Mouse (Mus musculus) left cerebral cortex, postnatal 10 days (tissue): Measurements from ENCODE around the gene Creg1. TPM values are rescaled to one million over a fixed set of nuclear protein-coding genes. Genes with fewer than 3 reads are reported as not detected.
"Not testable (repeated sequence)": the region's sequence is repeated elsewhere in the genome, so short reads cannot be mapped to it uniquely, and the experiment has no call there.

Experiments
- DNase-seq, 2 experiments: peaks; one replicate each; pipeline ENCODE4 v3.0.0; 2021 to 2022; ENCODE audit warnings: low spot score in 2 of 2, mixed read lengths in 1 of 2; ENCODE audit errors: extremely low spot score in 1 of 2
- intact Hi-C: fragments of 180-260 bp; cut with DNase I; formaldehyde crosslinking; loops from one replicate; pipeline ENCODE4 v1.15.1; 2025
- total RNA-seq, 2 experiments: library from RNA; stranded (reverse); gene quantifications; 2 replicates each; pipeline ENCODE4 v1.2.3; 2021

The Creg1 gene
- total RNA-seq, 2 experiments from 2014 or later, result 22.4 to 23.1 TPM

GRCm38 (mm10) chr1:165738985-165739384 lies 24.6 kb upstream of the Creg1 start:
- intact Hi-C loops, result loop anchor here (2.0 kb wide), 1 partner anchor 16 kb away; no protein-coding TSS in a partner anchor
- no peak for DNase-seq

DNA sequence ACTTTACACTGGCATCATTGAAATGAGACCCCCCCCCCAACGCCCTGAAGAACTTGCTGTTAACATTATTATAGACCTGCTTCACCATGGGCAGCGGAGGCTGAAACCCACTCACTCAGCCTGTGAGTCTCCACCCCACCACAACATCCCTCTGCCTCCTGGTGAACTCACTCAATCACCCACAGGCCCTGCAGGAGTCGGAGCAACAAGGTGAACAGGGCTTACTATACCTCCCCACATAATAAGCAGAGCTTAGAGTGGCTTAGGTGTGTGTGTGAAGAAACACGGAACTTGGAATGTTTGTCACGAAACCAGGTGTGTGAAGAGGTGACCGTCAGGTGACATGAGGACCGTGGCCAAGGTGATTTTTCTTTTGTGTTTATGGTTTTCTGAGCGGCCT lies 21.6 kb upstream of the Creg1 start:
- intact Hi-C loops, result no loop called here
- no peak for DNase-seq

GRCm38 (mm10) chr1:165748053-165748452 lies 15.5 kb upstream of the Creg1 start:
- no peak for DNase-seq
- intact Hi-C loops, result no loop called here

- no peak for DNase-seq
- intact Hi-C loops, result no loop called here
Measured at GRCm38 (mm10) chr1:165751142-165751541, 12.4 kb upstream of the Creg1 start.

DNA sequence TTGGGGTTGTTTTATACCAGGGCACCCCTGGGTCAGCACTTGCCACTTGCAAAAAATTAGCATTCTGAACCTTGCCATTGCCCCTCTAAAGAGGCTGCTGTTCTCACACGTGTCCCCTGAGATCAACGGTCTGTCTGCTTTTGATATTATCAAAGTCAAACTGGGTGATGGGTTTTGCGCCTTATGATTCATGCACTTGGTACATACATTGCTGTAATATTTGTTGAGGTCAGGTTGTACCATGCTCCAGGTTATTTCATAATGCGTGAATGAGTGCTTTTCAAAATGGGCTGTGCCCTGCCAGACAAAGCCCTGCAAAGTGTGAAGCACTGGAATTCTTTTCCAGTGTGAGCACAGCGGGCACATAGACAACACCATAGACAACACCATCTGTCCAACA lies 11.7 kb upstream of the Creg1 start:
- DNase-seq, result no peak
- intact Hi-C loops, result no loop called here

- intact Hi-C loops, result loop anchor here (1.0 to 2.0 kb wide), 2 partner anchors 15 to 197 kb away; no protein-coding TSS in a partner anchor
- no peak for DNase-seq
Measured at GRCm38 (mm10) chr1:165754205-165754604, 9.3 kb upstream of the Creg1 start.

GRCm38 (mm10) chr1:165755194-165755593 lies 8.4 kb upstream of the Creg1 start:
- no peak for DNase-seq
- intact Hi-C loops, result loop anchor here (2.0 kb wide), 1 partner anchor 16 kb away; no protein-coding TSS in a partner anchor

DNA sequence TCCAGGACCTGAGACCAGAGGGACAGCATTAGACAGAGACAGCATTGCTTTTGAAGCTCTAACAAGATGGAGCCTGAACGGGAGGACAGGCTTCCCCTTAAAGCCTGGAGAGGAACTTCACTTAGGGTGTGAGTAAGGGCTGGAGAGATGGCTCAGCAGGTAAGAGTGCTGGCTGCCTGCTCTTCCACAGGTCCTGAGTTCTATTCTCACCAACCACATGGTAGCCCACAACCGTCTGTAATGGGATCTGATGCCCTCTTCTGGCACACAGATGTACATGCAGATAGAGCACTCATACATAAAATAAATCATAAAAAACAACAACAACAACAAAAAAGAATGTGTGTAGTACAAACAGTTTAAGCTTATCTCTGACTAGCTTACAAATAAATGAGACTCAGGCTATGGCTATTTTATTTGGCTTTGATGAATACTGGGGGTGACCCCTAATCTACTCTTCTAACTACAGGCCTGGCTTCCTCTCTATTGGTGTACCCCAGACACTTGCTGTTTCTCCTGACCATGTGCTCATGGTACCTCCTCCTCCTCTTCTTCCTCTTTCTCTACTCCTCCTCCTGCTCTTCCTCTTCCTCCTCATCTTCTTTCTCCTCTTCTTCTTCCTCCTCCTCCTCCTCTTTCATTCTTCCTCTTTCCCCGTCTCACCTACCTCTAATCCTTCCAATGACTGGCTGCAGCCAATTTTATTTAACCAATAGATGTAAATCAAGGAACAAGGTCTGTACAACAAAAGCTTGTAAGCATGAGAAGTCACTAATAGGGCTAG lies 1.8 kb upstream of the Creg1 start:
- no peak for DNase-seq
- intact Hi-C loops, result no loop called here

DNA sequence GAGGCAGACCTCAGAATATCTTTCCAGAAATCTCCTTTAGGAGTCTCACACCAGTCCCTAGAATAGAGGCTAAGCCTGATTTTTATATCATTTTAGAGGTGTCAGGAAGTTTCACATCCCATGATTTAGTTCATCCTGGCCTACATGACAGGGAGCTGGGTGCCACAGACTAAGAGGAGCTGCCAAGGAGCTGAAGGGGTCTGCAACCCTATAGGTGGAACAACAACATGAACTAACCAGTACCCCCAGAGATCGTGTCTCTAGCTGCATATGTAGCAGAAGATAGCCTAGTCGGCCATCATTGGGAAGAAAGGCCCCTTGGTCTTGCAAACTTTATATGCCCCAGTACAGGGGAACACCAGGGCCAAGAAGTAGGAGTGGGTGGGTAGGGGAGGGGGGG lies 1.0 kb upstream of the Creg1 start:
- intact Hi-C loops, DNase-seq: not testable (repeated sequence)

- intact Hi-C loops, result no loop called here
- no peak for DNase-seq
Measured at GRCm38 (mm10) chr1:165762914-165763634, 472 bp upstream of the Creg1 start.

DNA sequence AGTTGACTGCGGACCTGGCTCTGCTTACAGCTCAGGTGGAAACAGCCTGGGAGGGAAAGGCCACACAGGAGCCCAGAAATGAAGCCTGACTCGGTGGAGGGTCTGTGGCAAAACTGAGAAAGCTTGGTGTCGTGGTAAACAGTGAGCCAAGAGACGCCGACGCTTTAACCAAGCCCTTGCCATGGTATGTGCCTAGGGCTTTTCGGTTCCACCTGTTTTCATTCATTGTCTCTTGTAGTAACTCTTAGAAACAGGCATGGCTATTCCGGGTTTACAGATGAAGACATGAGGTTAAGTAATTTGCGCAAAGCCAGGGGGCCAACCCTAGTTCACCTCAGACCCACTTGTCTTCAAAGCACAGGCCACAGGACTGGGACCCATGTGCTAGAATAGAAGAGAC lies 1.0 kb downstream of the Creg1 start:
- no peak for DNase-seq
- intact Hi-C loops, result no loop called here

DNA sequence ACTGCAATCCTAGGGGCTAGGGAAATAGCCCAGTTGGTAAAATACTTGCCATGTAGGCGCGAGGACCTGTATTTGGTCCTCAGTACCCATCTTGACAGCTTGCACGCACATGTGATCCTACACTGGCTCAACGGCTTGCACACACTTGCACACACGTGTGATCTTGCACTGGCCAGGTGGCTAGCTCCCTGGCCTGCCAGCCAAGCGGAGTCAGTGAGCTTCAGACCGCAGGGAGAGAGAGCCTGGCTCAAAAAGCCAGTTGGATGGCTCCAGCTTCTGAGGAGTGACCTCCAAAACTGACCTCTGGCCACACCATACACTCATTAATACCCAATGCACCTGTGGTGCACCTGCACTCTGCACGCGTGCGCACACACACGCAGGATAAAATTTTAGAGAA lies 1.5 kb downstream of the Creg1 start:
- intact Hi-C loops, result no loop called here
- no peak for DNase-seq

DNA sequence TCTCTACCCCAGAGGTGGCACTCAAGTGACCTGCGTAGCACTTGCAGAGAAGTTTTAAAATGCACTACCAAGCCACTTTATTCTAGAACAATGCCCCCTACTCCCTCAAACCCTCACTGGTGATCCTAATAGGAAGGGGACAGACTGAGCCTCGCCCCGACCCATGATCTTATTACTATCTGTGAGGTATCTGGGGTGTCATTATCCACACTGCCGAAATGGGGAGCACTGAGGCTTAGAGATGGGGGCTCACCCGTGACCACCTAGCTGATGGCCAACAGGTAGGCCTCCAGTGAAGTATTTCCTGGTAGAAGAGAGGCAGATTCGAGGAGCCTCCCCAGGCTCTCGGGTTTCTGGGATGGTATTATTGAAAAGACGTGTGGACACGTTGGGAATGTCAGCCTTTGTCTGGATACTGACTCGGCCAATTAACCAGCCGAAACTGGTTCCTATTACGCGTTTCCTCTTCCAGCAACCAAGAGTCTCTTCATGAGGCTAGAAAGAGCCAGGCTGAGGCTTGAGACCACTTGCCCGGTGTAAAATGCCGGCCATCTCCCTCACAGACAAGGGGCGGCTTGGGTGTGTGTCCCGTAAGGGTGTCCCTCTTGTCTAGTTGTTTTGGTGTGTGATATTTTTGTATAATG lies 2.2 kb downstream of the Creg1 start:
- intact Hi-C loops, result no loop called here
- no peak for DNase-seq

DNA sequence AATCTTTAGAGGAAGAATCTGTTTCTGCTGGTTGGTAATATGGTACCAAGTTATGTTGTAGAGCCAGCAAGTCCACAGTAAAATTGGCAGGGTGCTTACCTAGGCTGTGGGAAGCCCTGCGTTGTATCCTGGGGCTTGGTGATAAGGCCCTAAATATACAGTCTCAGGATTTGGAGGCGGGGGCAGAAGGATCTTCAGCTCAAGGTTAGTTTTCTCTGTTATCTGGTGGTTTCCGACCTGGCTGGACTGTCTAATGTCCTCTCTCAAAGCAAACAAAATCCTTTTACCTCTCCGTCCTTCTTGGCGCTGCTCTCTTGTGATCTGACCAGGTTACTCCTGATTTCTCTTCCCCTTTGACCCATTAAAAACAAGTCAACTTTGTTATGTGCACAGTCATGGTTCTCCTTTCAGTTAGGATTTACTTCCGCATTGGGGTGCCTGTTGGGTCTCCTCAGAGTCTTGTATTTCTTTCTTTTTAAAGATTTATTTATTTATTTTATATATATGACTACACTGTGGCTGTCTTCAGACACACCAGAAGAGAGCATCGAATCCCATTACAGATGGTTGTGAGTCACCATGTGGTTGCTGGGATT lies 2.8 kb downstream of the Creg1 start:
- intact Hi-C loops, result no loop called here
- DNase-seq, result no peak

GRCm38 (mm10) chr1:165768894-165769512 lies 5.5 kb downstream of the Creg1 start:
- no peak for DNase-seq
- intact Hi-C loops, result no loop called here

DNA sequence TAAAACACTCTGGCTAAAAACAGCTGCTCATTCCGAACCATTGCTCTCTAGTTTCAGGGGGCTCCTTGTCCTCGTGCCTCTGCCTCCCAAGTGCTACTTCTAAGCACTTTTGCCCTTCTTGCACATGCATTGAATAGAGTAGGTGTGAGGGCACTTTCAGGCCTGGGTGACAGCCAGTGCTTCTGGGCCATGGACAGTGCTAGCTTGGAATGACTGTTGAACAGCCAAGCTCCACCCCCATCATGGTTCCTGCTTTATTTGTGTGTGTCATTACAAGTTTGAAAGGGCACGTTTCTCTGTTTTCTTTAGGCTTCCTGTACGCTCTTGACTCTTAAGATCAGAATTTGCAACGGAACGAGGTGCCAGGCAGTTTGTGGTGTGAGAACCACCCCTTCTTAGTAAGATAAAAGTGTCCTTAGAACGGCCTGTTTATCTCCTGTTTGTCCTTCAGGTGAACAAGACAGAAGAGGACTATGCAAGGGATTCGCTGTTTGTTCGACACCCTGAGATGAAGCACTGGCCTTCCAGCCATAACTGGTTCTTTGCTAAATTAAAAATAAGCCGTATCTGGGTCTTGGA lies 6.7 kb downstream of the Creg1 start:
- DNase-seq, result no peak

GRCm38 (mm10) chr1:165771491-165771897 lies 7.9 kb downstream of the Creg1 start:
- DNase-seq, result peak; percentile 28 to 74
- intact Hi-C loops, result loop anchor here (10.0 kb wide), 1 partner anchor 593 kb away; no protein-coding TSS in a partner anchor

More for the DNA sequence above, 6.7 kb downstream of the Creg1 start:
- intact Hi-C loops, result loop anchor here (10.0 kb wide), 1 partner anchor 595 kb away; no protein-coding TSS in a partner anchor

- intact Hi-C loops, result loop anchor here (10.0 kb wide), 1 partner anchor 593 kb away; no protein-coding TSS in a partner anchor
Measured at GRCm38 (mm10) chr1:165771998-165772397, 8.5 kb downstream of the Creg1 start.

More at GRCm38 (mm10) chr1:165771998-165772397, 8.5 kb downstream of the Creg1 start:
- no peak for DNase-seq
